Mouse (Mus musculus) C2C12 (cell line): Measurements from ENCODE around the gene Rcor2.

Experiments
- CTCF ChIP-seq: IDR thresholded peaks from one replicate; pipeline ENCODE4 v1.5.1; 2011; ENCODE audit not compliant: control insufficient read depth, insufficient read depth, insufficient read length
- MAX ChIP-seq: IDR thresholded peaks from one replicate; pipeline ENCODE4 v1.6.1; 2011; ENCODE audit warnings: mild to moderate bottlenecking, control low read depth

DNA sequence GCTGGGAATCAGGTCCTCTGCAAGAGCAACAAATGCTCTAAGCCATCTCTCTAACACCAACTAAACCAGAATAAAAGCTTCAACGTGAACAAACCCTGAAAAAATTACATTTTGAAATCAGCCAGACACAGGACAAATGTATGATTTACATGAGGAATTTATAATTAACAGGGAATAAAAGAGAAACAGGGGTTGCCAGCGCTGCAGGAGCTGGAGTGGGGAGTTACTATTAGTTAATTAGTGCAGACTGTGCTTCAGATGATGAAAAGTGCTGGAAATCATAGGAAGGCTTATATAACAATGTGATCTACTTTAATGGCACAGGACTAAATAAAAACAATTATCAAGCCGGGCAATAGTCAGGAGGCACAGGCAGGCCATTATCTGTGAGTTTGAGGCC, 54.3 kb downstream of the Rcor2 start:
- TF ChIP-seq CTCF, result no peak
- no peak for TF ChIP-seq MAX
